Comparison of ENCODE assay signal across 8 mouse cellular contexts in the genomic region with DNA sequence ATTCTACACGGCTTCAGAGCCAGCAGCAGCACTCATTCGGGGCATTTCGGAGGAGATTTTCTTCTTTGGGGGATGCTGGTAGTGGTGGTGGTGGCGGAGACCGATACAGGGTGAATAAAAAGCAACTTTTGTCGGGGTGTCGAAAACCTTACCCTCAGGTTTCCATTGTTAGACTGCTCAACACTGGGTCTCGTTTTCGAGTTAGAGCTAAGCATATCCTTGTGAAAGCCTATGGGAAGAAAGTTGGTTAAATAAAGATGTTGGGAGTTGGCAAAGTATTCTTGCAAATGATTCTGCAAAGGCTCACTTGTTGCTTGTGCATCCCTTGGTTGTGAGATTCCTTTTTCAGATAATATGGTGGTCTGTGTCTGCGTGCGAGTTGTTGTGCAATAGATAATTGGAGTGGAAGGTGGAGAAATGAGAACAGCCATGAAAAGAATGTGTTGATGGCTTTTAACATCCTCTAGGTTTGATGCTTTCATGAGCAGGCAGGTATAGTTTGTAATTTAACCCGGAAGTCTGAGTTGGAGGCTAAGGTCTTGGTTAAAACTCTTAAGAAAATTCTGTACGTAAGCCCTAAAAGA. TPM values are rescaled to one million over a fixed set of nuclear protein-coding genes. Genes with fewer than 3 reads are reported as not detected.
DNase-seq lines count a peak whose midpoint lies in the region; ATAC-seq and TF ChIP-seq lines count a peak whose summit lies in the region.

No protein-coding gene starts in this region.

- DNase-seq in heart, postnatal 0 days (ENCODE audit: low spot score) = no peak
- DNase-seq in heart, postnatal 14 days = no peak
- no peak for DNase-seq in MEL (ENCODE audit: low read depth, low spot score)
- no peak for DNase-seq in midbrain, embryonic 14.5 days
- DNase-seq in yolk sac, embryonic 10.5 days (ENCODE audit: low spot score) = no peak
- DNase-seq in kidney, postnatal 4 days = no peak

- peak overlapping the region; percentile 93 for H3K27ac ChIP-seq in heart, postnatal 0 days (ENCODE audit: low read depth)
- no peak overlapping the region for H3K27ac ChIP-seq in MEL (ENCODE audit: control insufficient read depth, low read depth, low read length)
- H3K27ac ChIP-seq in hindbrain, embryonic 13.5 days = no peak overlapping the region
- no peak overlapping the region for H3K27ac ChIP-seq in midbrain, embryonic 14.5 days (replicated peaks; ENCODE audit: low read depth, low read length)

- H3K9ac ChIP-seq in heart, postnatal 0 days (replicated peaks; ENCODE audit: low read depth, low read length) = peak overlapping the region; percentile 85
- peak overlapping the region; percentile 70 for H3K9ac ChIP-seq in MEL (ENCODE audit: control insufficient read depth, low read depth, low read length, poor library complexity, severe bottlenecking)
- H3K9ac ChIP-seq in hindbrain, embryonic 13.5 days = peak overlapping the region; percentile 71; the same call in 1 of the 2 replicates
- no peak overlapping the region for H3K9ac ChIP-seq in midbrain, embryonic 14.5 days (replicated peaks; ENCODE audit: low read length)

- peak overlapping the region; percentile 100 for H3K4me2 ChIP-seq in heart, postnatal 0 days (ENCODE audit: low read depth, low read length)
- peak overlapping the region; percentile 95 for H3K4me2 ChIP-seq in hindbrain, embryonic 13.5 days
- peak overlapping the region; percentile 96 for H3K4me2 ChIP-seq in midbrain, embryonic 14.5 days (ENCODE audit: low read length)

- no peak for TF ChIP-seq RAD21 in MEL (IDR thresholded peaks at IDR 0.05; ENCODE audit: low read depth, low read length)

- WGBS in heart, postnatal 0 days = 12% methylated on average over 13 of the region's 13 CpGs
- 4% methylated on average over 13 of the region's 13 CpGs for WGBS in hindbrain, embryonic 13.5 days
- WGBS in midbrain, embryonic 14.5 days = 3% methylated on average over 13 of the region's 13 CpGs

- peaks cover 55% of the 10 kb centered on the region for H3K4me1 ChIP-seq in heart, postnatal 0 days (ENCODE audit: control insufficient read depth, insufficient read depth)
- peaks cover 18 to 21% of the 10 kb centered on the region in 2 experiments for H3K4me1 ChIP-seq in MEL (ENCODE audit: control insufficient read depth in 1 of 2, insufficient read depth in 2 of 2, low read length in 2 of 2)
- peaks cover 53% of the 10 kb centered on the region for H3K4me1 ChIP-seq in hindbrain, embryonic 13.5 days (replicated peaks)
- peaks cover 16% of the 10 kb centered on the region for H3K4me1 ChIP-seq in midbrain, embryonic 14.5 days (ENCODE audit: control insufficient read depth, insufficient read depth, low read length)

- no peak for TF ChIP-seq POLR2A in MEL (IDR thresholded peaks at IDR 0.05; ENCODE audit: control insufficient read depth in 1 of 2, insufficient read depth in 1 of 2, low read depth in 1 of 2, low read length in 2 of 2, poor library complexity in 1 of 2)

- TF ChIP-seq EP300 in heart, postnatal 0 days (IDR thresholded peaks at IDR 0.05; ENCODE audit: low read depth) = no peak
- no peak for TF ChIP-seq EP300 in MEL (IDR thresholded peaks at IDR 0.05; ENCODE audit: low read depth in 1 of 2, low read length in 2 of 2)

- intact Hi-C loops in heart, postnatal 14 days (cut with DNase I) = loop anchor here (5.0 kb wide), 2 partner anchors 114 to 361 kb away; no protein-coding TSS in a partner anchor

- peaks cover 66% of the 10 kb centered on the region for H3K79me2 ChIP-seq in MEL (ENCODE audit: control insufficient read depth, insufficient read depth, low read length, poor library complexity)

- no peaks in the 10 kb centered on the region for H3K27me3 ChIP-seq in heart, postnatal 0 days (ENCODE audit: control insufficient read depth, insufficient read depth, low read length)
- H3K27me3 ChIP-seq in MEL (ENCODE audit: control insufficient read depth in 1 of 2, insufficient read depth in 2 of 2, low read length in 2 of 2) = no peaks in the 10 kb centered on the region
- peaks cover 77% of the 10 kb centered on the region for H3K27me3 ChIP-seq in hindbrain, embryonic 13.5 days
- H3K27me3 ChIP-seq in midbrain, embryonic 14.5 days (ENCODE audit: control insufficient read depth, insufficient read depth, low read length) = peaks cover 65% of the 10 kb centered on the region

- ATAC-seq in heart, postnatal 0 days (ENCODE audit: insufficient read depth, low read depth) = no peak
- no peak for ATAC-seq in hindbrain, embryonic 13.5 days (ENCODE audit: low FRiP score)
- no peak for ATAC-seq in midbrain, embryonic 14.5 days (ENCODE audit: low FRiP score, low TSS enrichment)
- ATAC-seq in cerebellum, adult (ENCODE audit: insufficient number of reproducible peaks, low FRiP score, low TSS enrichment) = no peak

- TF ChIP-seq CTCF in heart, postnatal 0 days (IDR thresholded peaks at IDR 0.05; ENCODE audit: low read depth) = no peak
- TF ChIP-seq CTCF in MEL (IDR thresholded peaks at IDR 0.05 in 2 of 3, conservative IDR thresholded peaks at IDR 0.05 in 1 of 3; ENCODE audit: control insufficient read depth in 1 of 3, insufficient read depth in 1 of 3, low read depth in 2 of 3, low read length in 3 of 3, poor library complexity in 1 of 3, severe bottlenecking in 1 of 3) = no peak

- H3K4me3 ChIP-seq in heart, postnatal 0 days (ENCODE audit: low read depth, low read length) = peak overlapping the region; percentile 88
- H3K4me3 ChIP-seq in MEL (ENCODE audit: control insufficient read depth in 1 of 2, insufficient read depth in 1 of 2, low read depth in 2 of 2, low read length in 2 of 2) = peak overlapping the region; percentile 68 to 92
- peak overlapping the region; percentile 57 for H3K4me3 ChIP-seq in hindbrain, embryonic 13.5 days
- peak overlapping the region; percentile 53 for H3K4me3 ChIP-seq in midbrain, embryonic 14.5 days (replicated peaks; ENCODE audit: low read depth, low read length)

- H3K36me3 ChIP-seq in heart, postnatal 0 days (replicated peaks; ENCODE audit: control insufficient read depth, insufficient read depth, low read length) = no peaks in the 10 kb centered on the region
- peaks cover 0 to 33% of the 10 kb centered on the region in 2 experiments; a peak in 2 of 4 replicates for H3K36me3 ChIP-seq in MEL (ENCODE audit: control insufficient read depth in 1 of 2, insufficient read depth in 2 of 2, low read length in 2 of 2)
- no peaks in the 10 kb centered on the region for H3K36me3 ChIP-seq in hindbrain, embryonic 13.5 days
- no peaks in the 10 kb centered on the region for H3K36me3 ChIP-seq in midbrain, embryonic 14.5 days (ENCODE audit: control insufficient read depth, insufficient read depth, low read length)

- no peaks in the 10 kb centered on the region for H3K9me3 ChIP-seq in heart, postnatal 0 days (replicated peaks; ENCODE audit: control insufficient read depth, low read length)
- H3K9me3 ChIP-seq in MEL (replicated peaks; ENCODE audit: insufficient read depth, low read length) = no peaks in the 10 kb centered on the region
- no peaks in the 10 kb centered on the region for H3K9me3 ChIP-seq in hindbrain, embryonic 13.5 days
- H3K9me3 ChIP-seq in midbrain, embryonic 14.5 days (ENCODE audit: control insufficient read depth, low read length) = no peaks in the 10 kb centered on the region

TF ChIP-seq in MEL, 35 proteins besides CTCF, POLR2A, EP300 and RAD21:
- no peak for TF ChIP-seq MAFK (IDR thresholded peaks at IDR 0.05; ENCODE audit: borderline replicate concordance, low read depth, low read length)
- no peak for TF ChIP-seq GABPA (IDR thresholded peaks at IDR 0.05; ENCODE audit: low read depth, low read length)
- no peak for TF ChIP-seq MEF2A (IDR thresholded peaks at IDR 0.05; ENCODE audit: extremely low read depth, insufficient replicate concordance, low read depth, low read length, poor library complexity, severe bottlenecking)
- peak; percentile 43 for TF ChIP-seq GATA1 (IDR thresholded peaks at IDR 0.05; ENCODE audit: low read depth, low read length)
- TF ChIP-seq ETS1 (IDR thresholded peaks at IDR 0.05; ENCODE audit: low read depth, low read length) = 0 out of 2 replicates have a peak, but pooled peaks have one; percentile 12
- no peak for TF ChIP-seq MAZ (IDR thresholded peaks at IDR 0.05; ENCODE audit: low read depth, low read length)
- 0 out of 2 replicates have a peak, but pooled peaks have one; percentile 3 for TF ChIP-seq HCFC1 (IDR thresholded peaks at IDR 0.05; ENCODE audit: low read depth, low read length)

RNA-seq across cellular contexts. Expression of gene Rreb1, which starts 49.9 kb away (rescaled TPM):
- 18.2 and 21.2 TPM in 2 replicates for total RNA-seq in heart, postnatal 0 days (2014; rRNA removed; ENCODE audit: low replicate concordance)
- polyA plus RNA-seq in heart, postnatal 0 days (2015; fragmentation: Nextera tagmentation; extraction: Ambion mirVana) = 6.7 and 8.7 TPM in 2 replicates
- total RNA-seq in heart, postnatal 14 days (2021) = 10 to 100 TPM; 50.4 to 54.5 TPM
- 8.1 and 10.4 TPM in 2 replicates for total RNA-seq in MEL (2012; rRNA removed)
- polyA plus RNA-seq in MEL (2012; ENCODE audit: insufficient read depth in 1 of 2, insufficient read length in 2 of 2, low read depth in 1 of 2, low replicate concordance in 2 of 2, missing spikeins in 1 of 2) = 10 to 100 TPM in 1 of 2 experiments, not detected in 1; 34.0 TPM
- 2.5 and 3.2 TPM in 2 replicates for polyA plus RNA-seq in hindbrain, embryonic 13.5 days (2015; fragmentation: Nextera tagmentation; extraction: Ambion mirVana)
- polyA plus RNA-seq in midbrain, embryonic 14.5 days (2014; fragmentation: Nextera tagmentation; extraction: Ambion mirVana) = 1.8 and 3.9 TPM in 2 replicates
